Mouse (Mus musculus) stomach, postnatal 0 days (tissue): ENCODE measurements around the gene Igsf21. TPM values are rescaled to one million over a fixed set of nuclear protein-coding genes. Genes with fewer than 3 reads are reported as not detected.

Source experiments
- ATAC-seq: fragments of 200-750 bp; cut with Nextera tagmentation; 2 replicates; pipeline ENCODE4 v1.8.0; 2017; ENCODE audit not compliant: low FRiP score, low TSS enrichment
- DNase-seq: peaks from one replicate; pipeline ENCODE4 v3.0.0-alpha.2; 2016; ENCODE audit warnings: low spot score
- H3K27ac ChIP-seq: fragments of 300-500 bp; sonication (generic); replicated peaks from 2 replicates; pipeline ENCODE4 v1.5.1; 2014; ENCODE audit warnings: mild to moderate bottlenecking, control low read depth
- H3K27me3 ChIP-seq: fragments of 300-500 bp; sonication (generic); 2 replicates; pipeline ENCODE4 v1.6.1; 2014; ENCODE audit warnings: low read length; ENCODE audit not compliant: control insufficient read depth, insufficient read depth
- H3K36me3 ChIP-seq: fragments of 300-500 bp; sonication (generic); 2 replicates; pipeline ENCODE4 v1.6.1; 2014; ENCODE audit warnings: low read length, mixed read lengths; ENCODE audit not compliant: control insufficient read depth, insufficient read depth
- H3K4me1 ChIP-seq: fragments of 300-500 bp; sonication (generic); replicated peaks from 2 replicates; pipeline ENCODE4 v1.6.1; 2014; ENCODE audit warnings: antibody characterized with exemption; ENCODE audit not compliant: control insufficient read depth, insufficient read depth
- H3K4me2 ChIP-seq: fragments of 300-500 bp; sonication (generic); replicated peaks from 2 replicates; pipeline ENCODE4 v1.6.1; 2014; ENCODE audit warnings: low read depth, mild to moderate bottlenecking, control low read depth, moderate library complexity
- H3K4me3 ChIP-seq: fragments of 300-500 bp; sonication (generic); 2 replicates; pipeline ENCODE4 v1.5.1; 2014; ENCODE audit warnings: low read depth, low read length, control low read depth
- H3K9ac ChIP-seq: fragments of 300-500 bp; sonication (generic); 2 replicates; pipeline ENCODE4 v1.6.1; 2014; ENCODE audit warnings: mild to moderate bottlenecking, low read length, control low read depth, mixed read lengths
- H3K9me3 ChIP-seq: fragments of 300-500 bp; sonication (generic); 2 replicates; pipeline ENCODE4 v1.6.1; 2016; ENCODE audit warnings: low read length; ENCODE audit not compliant: control insufficient read depth
- CTCF ChIP-seq: IDR thresholded peaks from 2 replicates; pipeline ENCODE4 v1.5.1; 2016; ENCODE audit warnings: antibody characterized with exemption, low read depth, mild to moderate bottlenecking, moderate library complexity
- EP300 ChIP-seq: optimal IDR thresholded peaks from 2 replicates; pipeline ENCODE3; 2016; ENCODE audit warnings: antibody characterized with exemption
- WGBS: fragments of 180-500 bp; shearing (Covaris S2); extraction: QIAGEN DNeasy Blood & Tissue Kit; methylation state at CpG from one replicate; pipeline ENCODE4 v1.1.7; 2014; 5-methylcytosine and 5-hydroxymethylcytosine counted together
- polyA plus RNA-seq: library from polyadenylated mRNA; unstranded; fragments of >200 nt; fragmentation: Nextera tagmentation; extraction: Ambion mirVana; gene quantifications from 2 replicates; pipeline ENCODE4 v1.2.1, GENCODE M21; 2015

The Igsf21 gene
- polyA plus RNA-seq, 1 experiment from 2014 or later: 1.2 TPM

GRCm38 (mm10) chr4:140101106-140101505 lies 145.5 kb downstream of the Igsf21 start:
- H3K4me2 ChIP-seq: no peak overlapping the region
- DNase-seq: no peak
- 0 out of 2 replicates have a peak, but pooled peaks cover 2% of the 10 kb centered on the region for H3K4me1 ChIP-seq
- ATAC-seq: no peak
- TF ChIP-seq EP300 (no peak), CTCF (peak; percentile 81)
- H3K27me3 ChIP-seq: no peaks in the 10 kb centered on the region
- H3K27ac ChIP-seq: no peak overlapping the region
- H3K9me3 ChIP-seq: no peaks in the 10 kb centered on the region
- no peaks in the 10 kb centered on the region for H3K36me3 ChIP-seq
- 67% methylated on average over 5 of the region's 5 CpGs for WGBS
- H3K4me3 ChIP-seq: no peak overlapping the region
- no peak overlapping the region for H3K9ac ChIP-seq

GRCm38 (mm10) chr4:140100141-140100540 lies 146.4 kb downstream of the Igsf21 start:
- no peaks in the 10 kb centered on the region for H3K9me3 ChIP-seq
- H3K36me3 ChIP-seq: no peaks in the 10 kb centered on the region
- DNase-seq: no peak
- WGBS: 71% methylated on average over 1 of the region's 1 CpGs
- no peak for ATAC-seq
- no peak overlapping the region for H3K4me3 ChIP-seq
- no peaks in the 10 kb centered on the region for H3K27me3 ChIP-seq
- no peak overlapping the region for H3K4me2 ChIP-seq
- H3K9ac ChIP-seq: no peak overlapping the region
- no peak overlapping the region for H3K27ac ChIP-seq
- TF ChIP-seq EP300 (no peak), CTCF (peak; percentile 56)
- 0 out of 2 replicates have a peak, but pooled peaks cover 2% of the 10 kb centered on the region for H3K4me1 ChIP-seq

GRCm38 (mm10) chr4:140096283-140096682 lies 150.3 kb downstream of the Igsf21 start:
- no peaks in the 10 kb centered on the region for H3K4me1 ChIP-seq
- ATAC-seq (no peak), DNase-seq (peak; percentile 32)
- no peaks in the 10 kb centered on the region for H3K9me3 ChIP-seq
- no peak for TF ChIP-seq EP300
- TF ChIP-seq CTCF: peak; percentile 60
- H3K27me3 ChIP-seq: no peaks in the 10 kb centered on the region
- H3K4me3 ChIP-seq: no peak overlapping the region
- H3K9ac ChIP-seq: no peak overlapping the region
- H3K27ac ChIP-seq: no peak overlapping the region
- no peak overlapping the region for H3K4me2 ChIP-seq
- 70% methylated on average over 2 of the region's 2 CpGs for WGBS
- no peaks in the 10 kb centered on the region for H3K36me3 ChIP-seq

- Histone ChIP-seq H3K36me3 (no peaks in the 10 kb centered on the region), H3K4me1 (no peaks in the 10 kb centered on the region), H3K27me3 (no peaks in the 10 kb centered on the region), H3K27ac (no peak overlapping the region), H3K9me3 (no peaks in the 10 kb centered on the region), H3K4me3 (no peak overlapping the region), H3K9ac (no peak overlapping the region), H3K4me2 (no peak overlapping the region)
- ATAC-seq (no peak), DNase-seq (no peak)
- no peak for TF ChIP-seq EP300
- TF ChIP-seq CTCF: no peak
- 18% methylated on average over 2 of the region's 2 CpGs for WGBS
Observed at GRCm38 (mm10) chr4:140094835-140095234, 151.7 kb downstream of the Igsf21 start.

GRCm38 (mm10) chr4:140092367-140092766 lies 154.2 kb downstream of the Igsf21 start:
- no peaks in the 10 kb centered on the region for H3K36me3 ChIP-seq
- DNase-seq: no peak
- H3K9me3 ChIP-seq: no peaks in the 10 kb centered on the region
- H3K4me2 ChIP-seq: no peak overlapping the region
- no peaks in the 10 kb centered on the region for H3K4me1 ChIP-seq
- no peak overlapping the region for H3K4me3 ChIP-seq
- no peak overlapping the region for H3K27ac ChIP-seq
- TF ChIP-seq CTCF (no peak), EP300 (no peak)
- 59% methylated on average over 11 of the region's 11 CpGs for WGBS
- ATAC-seq: no peak
- H3K27me3 ChIP-seq: no peaks in the 10 kb centered on the region
- no peak overlapping the region for H3K9ac ChIP-seq

GRCm38 (mm10) chr4:140091693-140092092 lies 154.9 kb downstream of the Igsf21 start:
- Histone ChIP-seq H3K27me3 (no peaks in the 10 kb centered on the region), H3K4me2 (no peak overlapping the region), H3K36me3 (no peaks in the 10 kb centered on the region), H3K4me1 (no peaks in the 10 kb centered on the region), H3K9me3 (no peaks in the 10 kb centered on the region), H3K27ac (no peak overlapping the region), H3K9ac (no peak overlapping the region), H3K4me3 (no peak overlapping the region)
- WGBS: 66% methylated on average over 3 of the region's 3 CpGs
- TF ChIP-seq CTCF (no peak), EP300 (no peak)
- DNase-seq (no peak), ATAC-seq (no peak)
